Mouse (Mus musculus) limb, embryonic 14.5 days (tissue): ENCODE data around the gene Rgs9bp. TPM values are rescaled to one million over a fixed set of nuclear protein-coding genes. Genes with fewer than 3 reads are reported as not detected.
A peak's percentile ranks its signal among the peaks of the same experiment; 100 is the strongest.

Experiments used
- ATAC-seq: fragments of 200-750 bp; cut with Nextera tagmentation; 2 replicates; pipeline ENCODE4 v1.8.0; 2017; ENCODE audit warnings: low read depth, moderate number of reproducible peaks, moderate TSS enrichment; ENCODE audit not compliant: low FRiP score
- DNase-seq: peaks from one replicate; pipeline ENCODE4 v3.0.0-alpha.2; 2015; ENCODE audit warnings: low spot score
- H3K27ac ChIP-seq: fragments of 300-500 bp; sonication (generic); replicated peaks from 2 replicates; pipeline ENCODE4 v1.5.1; 2014; ENCODE audit warnings: low read depth, mild to moderate bottlenecking, low read length, moderate library complexity, mixed read lengths
- H3K27me3 ChIP-seq: fragments of 300-500 bp; sonication (generic); 2 replicates; pipeline ENCODE4 v1.6.1; 2014; ENCODE audit warnings: low read length, mixed read lengths; ENCODE audit not compliant: control insufficient read depth, insufficient read depth
- H3K36me3 ChIP-seq: fragments of 300-500 bp; sonication (generic); 2 replicates; pipeline ENCODE4 v1.6.1; 2014; ENCODE audit warnings: mild to moderate bottlenecking, low read length, moderate library complexity, mixed read lengths; ENCODE audit not compliant: control insufficient read depth, insufficient read depth
- H3K4me1 ChIP-seq: fragments of 300-500 bp; sonication (generic); 2 replicates; pipeline ENCODE4 v1.6.1; 2014; ENCODE audit warnings: antibody characterized with exemption, low read length, mixed read lengths; ENCODE audit not compliant: control insufficient read depth, insufficient read depth
- H3K4me2 ChIP-seq: fragments of 300-500 bp; sonication (generic); replicated peaks from 2 replicates; pipeline ENCODE4 v1.6.1; 2014; ENCODE audit warnings: low read depth, mild to moderate bottlenecking, low read length, moderate library complexity; ENCODE audit not compliant: severe bottlenecking
- H3K4me3 ChIP-seq: fragments of 300-500 bp; sonication (generic); replicated peaks from 2 replicates; pipeline ENCODE4 v1.5.1; 2014; ENCODE audit warnings: low read length
- H3K9ac ChIP-seq: fragments of 300-500 bp; sonication (generic); 2 replicates; pipeline ENCODE4 v1.6.1; 2014; ENCODE audit warnings: mild to moderate bottlenecking, low read depth, low read length, moderate library complexity; ENCODE audit not compliant: severe bottlenecking
- H3K9me3 ChIP-seq: fragments of 300-500 bp; sonication (generic); 2 replicates; pipeline ENCODE4 v1.6.1; 2016; ENCODE audit warnings: low read length; ENCODE audit not compliant: control insufficient read depth
- POLR2A ChIP-seq: fragments of 200-500 bp; IDR thresholded peaks from 2 replicates; pipeline ENCODE4 v1.8.0; 2012; ENCODE audit warnings: inconsistent platforms, mild to moderate bottlenecking, moderate library complexity, borderline replicate concordance; ENCODE audit not compliant: insufficient read depth, insufficient read length; ENCODE audit errors: extremely low read depth
- WGBS: fragments of 180-500 bp; shearing (Covaris S2); extraction: QIAGEN DNeasy Blood & Tissue Kit; methylation state at CpG from one replicate; pipeline ENCODE4 v1.1.7; 2014; 5-methylcytosine and 5-hydroxymethylcytosine counted together
- polyA plus RNA-seq, 2 experiments: library from polyadenylated mRNA; depleted of rRNA in 1 of 2; stranded (reverse) in 1 of 2; unstranded in 1 of 2; fragments of >200 nt; fragmentation: Nextera tagmentation in 1 of 2; extraction: Ambion mirVana in 1 of 2; gene quantifications; 2 replicates each; pipeline versions ENCODE4 v1.2.1 to v1.2.3; 2012 to 2014

The Rgs9bp gene
- polyA plus RNA-seq (2012; rRNA removed) (1.4 and 1.5 TPM in 2 replicates), polyA plus RNA-seq (2014; fragmentation: Nextera tagmentation; extraction: Ambion mirVana) (0.99 and 1.1 TPM in 2 replicates)

- peaks cover 36% of the 10 kb centered on the region for H3K4me1 ChIP-seq
- peak within 1 kb of the TSS; percentile 74 for H3K27ac ChIP-seq
- H3K9ac ChIP-seq: peak within 1 kb of the TSS; percentile 85
- no peak for TF ChIP-seq POLR2A
- H3K4me2 ChIP-seq: peak within 1 kb of the TSS; percentile 100
- peak within 1 kb of the TSS; percentile 90 for H3K4me3 ChIP-seq
- WGBS: 0% methylated on average over 40 of the region's 45 CpGs
- H3K36me3 ChIP-seq: no peaks in the 10 kb centered on the region
- DNase-seq (peak; percentile 67), ATAC-seq (peak; percentile 79)
- H3K27me3 ChIP-seq: peaks cover 35% of the 10 kb centered on the region
- H3K9me3 ChIP-seq: no peaks in the 10 kb centered on the region
Measured at GRCm38 (mm10) chr7:35585191-35586054, at the start of gene Rgs9bp. Rgs9bp (minus strand) TSS chr7:35585582.

- Histone ChIP-seq H3K36me3 (peaks cover 76% of the 10 kb centered on the region), H3K27me3 (no peaks in the 10 kb centered on the region), H3K4me2 (no peak overlapping the region), H3K4me3 (no peak overlapping the region), H3K4me1 (no peaks in the 10 kb centered on the region), H3K9me3 (no peaks in the 10 kb centered on the region; the same call in 1 of the 2 replicates), H3K27ac (no peak overlapping the region), H3K9ac (no peak overlapping the region)
- no peak for DNase-seq
- 70% methylated on average over 5 of the region's 5 CpGs for WGBS
- no peak for ATAC-seq
- no peak for TF ChIP-seq POLR2A
Measured at GRCm38 (mm10) chr7:35628496-35628895, 43.1 kb upstream of the Rgs9bp start.

GRCm38 (mm10) chr7:35627371-35627770, 42.0 kb upstream of the Rgs9bp start:
- WGBS: 96% methylated on average over 10 of the region's 10 CpGs
- ATAC-seq: no peak
- Histone ChIP-seq H3K4me1 (no peaks in the 10 kb centered on the region), H3K27me3 (no peaks in the 10 kb centered on the region), H3K9ac (no peak overlapping the region), H3K27ac (no peak overlapping the region), H3K4me3 (no peak overlapping the region), H3K36me3 (peaks cover 79% of the 10 kb centered on the region), H3K9me3 (no peaks in the 10 kb centered on the region; the same call in 1 of the 2 replicates), H3K4me2 (no peak overlapping the region)
- no peak for TF ChIP-seq POLR2A
- no peak for DNase-seq

- DNase-seq: no peak
- peaks cover 82% of the 10 kb centered on the region for H3K36me3 ChIP-seq
Measured at GRCm38 (mm10) chr7:35626038-35626437, 40.7 kb upstream of the Rgs9bp start.

GRCm38 (mm10) chr7:35622626-35623025, 37.2 kb upstream of the Rgs9bp start:
- Histone ChIP-seq H3K36me3 (peaks cover 86% of the 10 kb centered on the region), H3K4me2 (no peak overlapping the region), H3K9me3 (no peaks in the 10 kb centered on the region), H3K4me3 (no peak overlapping the region), H3K27ac (no peak overlapping the region), H3K4me1 (no peaks in the 10 kb centered on the region), H3K27me3 (no peaks in the 10 kb centered on the region), H3K9ac (no peak overlapping the region)
- DNase-seq: no peak
- TF ChIP-seq POLR2A: no peak
- no peak for ATAC-seq
- WGBS: 97% methylated on average over 7 of the region's 10 CpGs

More at GRCm38 (mm10) chr7:35626038-35626437, 40.7 kb upstream of the Rgs9bp start:
- Histone ChIP-seq H3K27ac (no peak overlapping the region), H3K9ac (no peak overlapping the region), H3K4me3 (no peak overlapping the region), H3K4me1 (no peaks in the 10 kb centered on the region), H3K27me3 (no peaks in the 10 kb centered on the region), H3K9me3 (no peaks in the 10 kb centered on the region), H3K4me2 (no peak overlapping the region)
- 94% methylated on average over 5 of the region's 5 CpGs for WGBS
- TF ChIP-seq POLR2A: no peak
- ATAC-seq: no peak
